Mouse (Mus musculus): Measurements from ENCODE around the gene Lsmem1. TPM values are rescaled to one million over a fixed set of nuclear protein-coding genes. Genes with fewer than 3 reads are reported as not detected.
A peak's percentile ranks its signal among the peaks of the same experiment; 100 is the strongest.

The Lsmem1 gene
- total and polyA plus RNA-seq, 2 experiments from 2014 or later: not detected

DNA sequence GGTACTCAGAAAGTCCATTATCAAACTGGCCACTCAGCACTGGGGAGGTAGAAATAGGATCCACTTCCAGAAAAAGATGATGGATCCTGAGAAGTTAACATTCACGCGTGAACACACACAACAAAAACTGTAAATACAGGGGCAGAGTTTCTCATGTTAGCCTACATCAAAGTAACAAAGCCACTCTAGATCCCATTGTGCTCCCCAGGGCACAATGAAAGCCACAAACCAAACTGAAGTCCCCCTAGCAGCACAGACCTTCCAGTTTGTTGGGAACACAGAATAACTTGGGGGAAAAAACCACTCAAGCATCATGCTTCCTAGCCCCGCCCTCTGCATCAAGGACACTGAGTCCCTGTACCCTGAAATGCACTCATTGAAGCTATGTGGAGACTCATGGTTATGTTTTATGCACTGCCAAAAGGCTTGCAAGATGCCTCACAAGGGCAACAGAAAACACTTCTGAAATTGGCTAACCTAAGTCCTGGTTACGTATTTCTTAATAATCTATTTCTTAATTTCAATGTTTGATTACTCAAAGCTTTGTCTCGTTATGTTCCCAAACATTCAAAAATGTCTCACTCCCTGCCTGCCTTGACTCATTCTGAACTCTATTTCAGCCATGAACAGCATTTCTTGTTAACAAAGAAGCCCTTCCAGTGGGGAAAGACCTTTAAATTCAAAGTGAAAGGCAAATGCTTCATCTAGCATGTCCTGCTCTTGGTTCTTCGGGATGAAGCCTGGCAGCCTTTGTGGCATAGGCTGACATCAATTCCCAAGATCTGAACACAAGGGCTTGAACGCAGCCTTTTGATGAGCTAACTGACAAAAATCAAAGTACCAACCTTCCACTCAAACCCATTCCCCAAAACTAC, 3.1 kb upstream of the Lsmem1 start:
- no peak for DNase-seq (ENCODE audit: low spot score)
- 89% methylated on average over 7 of the region's 7 CpGs for WGBS
- H3K27me3 ChIP-seq (ENCODE audit: insufficient read depth, low read length): no peaks in the 10 kb centered on the region
- H3K27ac ChIP-seq (ENCODE audit: low read depth, low read length): no peak overlapping the region
- no peak for ATAC-seq (ENCODE audit: low FRiP score)
- no peaks in the 10 kb centered on the region for H3K4me1 ChIP-seq (ENCODE audit: insufficient read depth, low read length)
- no peak overlapping the region for H3K4me2 ChIP-seq (ENCODE audit: low read depth, low read length, poor library complexity, severe bottlenecking)
- TF ChIP-seq CTCF (IDR thresholded peaks at IDR 0.05): no peak
- H3K9ac ChIP-seq (replicated peaks; ENCODE audit: low read length, poor library complexity, severe bottlenecking): no peak overlapping the region
- peaks cover 32% of the 10 kb centered on the region; the same call in 1 of the 2 replicates for H3K36me3 ChIP-seq (ENCODE audit: insufficient read depth, low read length)
- no peak overlapping the region for H3K4me3 ChIP-seq (ENCODE audit: low read depth, low read length)
- H3K9me3 ChIP-seq (ENCODE audit: low read length): no peaks in the 10 kb centered on the region

DNA sequence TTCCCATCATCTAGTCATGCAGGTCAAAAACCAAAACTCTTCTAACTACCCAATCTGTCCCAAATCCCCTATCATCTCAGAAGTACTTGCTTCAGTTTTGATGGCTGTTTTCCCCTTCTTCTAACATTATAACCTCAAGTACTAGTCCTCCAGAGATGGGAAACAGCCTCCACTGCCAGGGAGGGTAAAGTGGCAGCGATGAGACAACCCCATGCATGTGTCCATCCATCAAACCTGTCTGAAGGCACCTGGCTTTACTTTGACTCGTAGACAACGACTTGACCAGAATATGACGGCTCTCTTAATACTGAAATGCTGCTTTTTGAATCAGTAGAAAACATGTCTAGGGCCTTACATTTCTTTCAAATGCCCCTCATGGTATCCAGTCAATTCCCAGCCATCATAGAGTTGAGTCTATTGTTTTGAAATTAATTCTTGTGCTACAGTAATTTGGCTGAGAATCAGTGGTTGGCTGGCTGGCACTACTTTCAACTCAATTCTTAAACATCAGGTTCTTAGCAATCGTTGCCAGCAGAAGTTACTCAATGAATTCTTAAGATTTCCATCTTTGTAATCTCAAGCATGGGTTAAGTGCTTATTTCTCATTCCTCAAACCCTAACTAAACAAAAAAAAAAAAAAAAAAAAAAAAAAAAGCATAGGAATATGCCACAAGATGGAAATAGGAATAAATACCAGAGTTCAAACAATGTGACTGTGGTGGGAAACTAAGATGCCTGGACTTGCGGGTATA, 1.4 kb upstream of the Lsmem1 start:
- Histone ChIP-seq H3K27me3 (ENCODE audit: insufficient read depth, low read length) (no peaks in the 10 kb centered on the region), H3K4me3 (ENCODE audit: low read depth, low read length) (no peak overlapping the region), H3K9ac (replicated peaks; ENCODE audit: low read length, poor library complexity, severe bottlenecking) (no peak overlapping the region), H3K9me3 (ENCODE audit: low read length) (no peaks in the 10 kb centered on the region), H3K36me3 (ENCODE audit: insufficient read depth, low read length) (peaks cover 22% of the 10 kb centered on the region; the same call in 1 of the 2 replicates), H3K27ac (ENCODE audit: low read depth, low read length) (no peak overlapping the region), H3K4me2 (ENCODE audit: low read depth, low read length, poor library complexity, severe bottlenecking) (no peak overlapping the region), H3K4me1 (ENCODE audit: insufficient read depth, low read length) (no peaks in the 10 kb centered on the region)
- DNase-seq (ENCODE audit: low spot score): no peak
- no peak for ATAC-seq (ENCODE audit: low FRiP score)
- no peak for TF ChIP-seq CTCF (IDR thresholded peaks at IDR 0.05)
- WGBS: 93% methylated on average over 6 of the region's 6 CpGs

- Histone ChIP-seq H3K9ac (replicated peaks; ENCODE audit: low read length, poor library complexity, severe bottlenecking) (no peak overlapping the region), H3K9me3 (ENCODE audit: low read length) (no peaks in the 10 kb centered on the region), H3K4me2 (ENCODE audit: low read depth, low read length, poor library complexity, severe bottlenecking) (no peak overlapping the region), H3K4me3 (ENCODE audit: low read depth, low read length) (no peak overlapping the region), H3K27me3 (ENCODE audit: insufficient read depth, low read length) (no peaks in the 10 kb centered on the region), H3K36me3 (ENCODE audit: insufficient read depth, low read length) (peaks cover 15% of the 10 kb centered on the region; the same call in 1 of the 2 replicates), H3K4me1 (ENCODE audit: insufficient read depth, low read length) (no peaks in the 10 kb centered on the region), H3K27ac (ENCODE audit: low read depth, low read length) (no peak overlapping the region)
- peak; percentile 92 for TF ChIP-seq CTCF (IDR thresholded peaks at IDR 0.05)
- WGBS: 43% methylated on average over 7 of the region's 7 CpGs
- ATAC-seq (ENCODE audit: low FRiP score): no peak
- DNase-seq (ENCODE audit: low spot score): peak; percentile 66
Measured at GRCm38 (mm10) chr12:40199795-40200402, 609 bp upstream of the Lsmem1 start.

DNA sequence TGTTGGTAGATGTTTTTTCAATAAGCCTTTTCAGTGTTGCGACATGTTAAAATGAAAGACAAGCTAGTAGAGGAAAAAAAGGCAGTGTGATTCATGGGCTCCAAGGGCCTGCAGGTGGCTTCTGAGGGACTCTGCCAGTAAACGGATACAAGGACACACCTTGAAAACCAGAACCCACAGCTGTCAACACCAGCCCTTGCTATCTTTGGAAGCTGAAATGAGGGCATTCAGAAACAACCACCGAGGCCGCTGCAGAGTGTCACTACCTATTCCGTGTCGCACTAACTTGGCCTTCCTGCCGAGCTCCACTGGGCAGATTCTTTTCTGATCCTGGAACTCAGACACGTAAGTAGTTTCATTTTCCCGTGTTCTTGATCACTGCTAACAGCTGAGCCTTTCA, 863 bp downstream of the Lsmem1 start:
- no peak for TF ChIP-seq CTCF (IDR thresholded peaks at IDR 0.05)
- Histone ChIP-seq H3K27ac (ENCODE audit: low read depth, low read length) (no peak overlapping the region), H3K36me3 (ENCODE audit: insufficient read depth, low read length) (peaks cover 10% of the 10 kb centered on the region; the same call in 1 of the 2 replicates), H3K4me1 (ENCODE audit: insufficient read depth, low read length) (no peaks in the 10 kb centered on the region), H3K4me3 (ENCODE audit: low read depth, low read length) (no peak overlapping the region), H3K4me2 (ENCODE audit: low read depth, low read length, poor library complexity, severe bottlenecking) (no peak overlapping the region), H3K27me3 (ENCODE audit: insufficient read depth, low read length) (no peaks in the 10 kb centered on the region), H3K9ac (replicated peaks; ENCODE audit: low read length, poor library complexity, severe bottlenecking) (no peak overlapping the region), H3K9me3 (ENCODE audit: low read length) (no peaks in the 10 kb centered on the region)
- no peak for ATAC-seq (ENCODE audit: low FRiP score)
- WGBS: 87% methylated on average over 9 of the region's 9 CpGs
- DNase-seq (ENCODE audit: low spot score): no peak

DNA sequence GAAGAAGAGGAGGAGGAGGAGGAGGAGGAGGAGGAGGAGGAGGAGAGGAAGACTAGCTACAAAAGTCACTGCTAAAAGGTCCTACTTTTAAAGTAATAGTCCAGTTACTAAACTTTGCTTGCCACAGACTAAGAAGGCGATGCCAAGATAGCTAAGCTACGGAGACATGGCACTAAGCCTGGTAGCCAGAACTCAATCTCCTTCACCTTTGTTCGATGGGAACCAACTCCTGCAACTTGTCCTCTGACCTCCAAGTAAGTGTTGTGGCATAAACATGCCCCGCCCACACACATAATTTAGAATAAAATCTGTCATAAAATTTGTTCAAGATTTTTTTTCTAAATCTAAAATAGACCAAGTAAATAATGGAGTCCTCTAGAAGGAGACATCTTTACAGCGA, 1.3 kb downstream of the Lsmem1 start:
- no peak for TF ChIP-seq CTCF (IDR thresholded peaks at IDR 0.05)
- Histone ChIP-seq H3K4me1 (ENCODE audit: insufficient read depth, low read length) (no peaks in the 10 kb centered on the region), H3K9me3 (ENCODE audit: low read length) (no peaks in the 10 kb centered on the region), H3K36me3 (ENCODE audit: insufficient read depth, low read length) (peaks cover 10% of the 10 kb centered on the region; the same call in 1 of the 2 replicates), H3K4me2 (ENCODE audit: low read depth, low read length, poor library complexity, severe bottlenecking) (no peak overlapping the region), H3K27me3 (ENCODE audit: insufficient read depth, low read length) (no peaks in the 10 kb centered on the region), H3K9ac (replicated peaks; ENCODE audit: low read length, poor library complexity, severe bottlenecking) (no peak overlapping the region), H3K4me3 (ENCODE audit: low read depth, low read length) (no peak overlapping the region), H3K27ac (ENCODE audit: low read depth, low read length) (no peak overlapping the region)
- DNase-seq (ENCODE audit: low spot score) (no peak), ATAC-seq (ENCODE audit: low FRiP score) (no peak)
- 94% methylated on average over 5 of the region's 5 CpGs for WGBS
